Mouse (Mus musculus) NIH3T3 (cell line): Measurements from ENCODE around the gene Tprn.
"Not testable (repeated sequence)": the region's sequence is repeated elsewhere in the genome, so short reads cannot be mapped to it uniquely, and the experiment has no call there.

Source experiments
- DNase-seq: peaks from one replicate; pipeline ENCODE4 v3.0.0-alpha.2; 2012; ENCODE audit warnings: low read depth

The Tprn gene

DNA sequence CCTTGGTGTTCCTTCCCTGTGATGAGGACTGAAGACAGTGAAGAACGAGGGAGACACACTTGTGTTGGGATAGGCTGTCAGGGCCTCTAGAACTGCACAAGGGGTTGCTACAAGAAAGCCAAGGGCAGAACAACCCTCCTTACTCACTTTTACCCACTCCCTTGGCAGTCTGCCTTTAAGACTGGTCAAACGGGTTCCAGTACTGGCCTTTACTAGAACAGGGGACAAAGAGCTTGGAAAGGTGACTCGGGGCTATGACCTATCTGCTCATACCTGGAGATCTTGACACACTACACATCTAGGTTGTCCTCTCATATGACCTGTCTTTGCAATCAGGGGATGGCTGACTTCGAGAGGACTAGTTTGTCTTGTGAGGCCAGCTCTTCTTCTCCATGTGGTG is 24.9 kb upstream of the Tprn start:
- no peak for DNase-seq

DNA sequence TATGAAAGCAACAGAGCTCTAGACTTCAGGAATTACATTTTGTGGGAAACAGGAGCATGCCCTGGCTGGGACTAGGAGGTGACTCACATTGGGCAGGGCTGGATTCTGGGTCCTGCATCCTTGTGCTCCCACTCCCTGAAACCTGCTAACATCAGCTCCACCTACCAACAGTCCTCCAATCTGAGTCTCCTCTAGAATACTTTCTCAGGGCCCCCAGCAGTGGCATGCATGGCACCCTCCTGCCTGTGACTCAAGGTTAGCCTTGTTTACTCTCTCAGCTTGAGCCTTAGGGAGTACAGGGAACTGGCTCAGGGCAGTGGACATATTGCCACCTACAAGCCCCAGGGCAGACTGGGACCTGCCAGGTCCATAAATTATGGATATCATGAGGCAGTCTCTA is 24.3 kb upstream of the Tprn start:
- DNase-seq, result no peak

DNA sequence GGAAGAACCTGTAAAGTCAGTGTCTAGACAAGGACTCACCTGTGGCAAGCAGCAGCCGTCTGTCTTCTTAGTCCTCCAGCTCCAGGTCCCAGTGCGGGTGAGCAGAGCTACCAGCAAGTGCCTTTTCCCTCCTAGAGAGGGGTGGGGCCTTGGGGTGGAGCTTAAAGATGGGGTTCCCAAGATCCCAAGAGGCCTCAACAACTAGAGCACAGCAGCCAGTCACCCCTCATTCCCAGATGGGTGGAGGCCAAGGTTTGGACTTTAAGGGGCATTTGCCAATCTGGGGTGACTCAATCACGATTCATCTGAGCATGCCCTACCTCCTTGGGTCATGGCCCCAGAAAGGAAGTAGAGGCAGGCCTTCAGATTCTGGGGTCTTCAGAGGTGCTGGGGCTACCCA is 22.7 kb upstream of the Tprn start:
- no peak for DNase-seq

DNA sequence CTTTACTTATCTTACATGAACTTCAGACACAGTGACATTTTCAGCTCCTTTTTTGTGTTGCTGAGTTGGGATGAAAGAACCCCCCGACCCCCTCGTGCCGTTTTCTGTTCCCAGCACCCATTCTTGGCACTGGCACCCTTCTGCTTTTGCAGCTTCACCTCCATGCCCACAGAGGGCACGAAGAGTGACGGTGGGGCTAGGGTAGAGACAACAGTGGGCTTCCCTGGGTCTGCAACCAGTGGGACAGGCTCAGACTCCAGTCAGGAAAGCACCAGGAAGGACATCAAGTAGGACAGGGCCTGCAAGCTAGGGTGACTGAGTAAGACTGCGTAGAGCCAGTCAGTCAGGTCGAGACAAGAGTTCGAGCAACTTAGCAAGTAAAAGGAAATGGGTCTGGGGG is 22.1 kb upstream of the Tprn start:
- DNase-seq, result no peak

DNA sequence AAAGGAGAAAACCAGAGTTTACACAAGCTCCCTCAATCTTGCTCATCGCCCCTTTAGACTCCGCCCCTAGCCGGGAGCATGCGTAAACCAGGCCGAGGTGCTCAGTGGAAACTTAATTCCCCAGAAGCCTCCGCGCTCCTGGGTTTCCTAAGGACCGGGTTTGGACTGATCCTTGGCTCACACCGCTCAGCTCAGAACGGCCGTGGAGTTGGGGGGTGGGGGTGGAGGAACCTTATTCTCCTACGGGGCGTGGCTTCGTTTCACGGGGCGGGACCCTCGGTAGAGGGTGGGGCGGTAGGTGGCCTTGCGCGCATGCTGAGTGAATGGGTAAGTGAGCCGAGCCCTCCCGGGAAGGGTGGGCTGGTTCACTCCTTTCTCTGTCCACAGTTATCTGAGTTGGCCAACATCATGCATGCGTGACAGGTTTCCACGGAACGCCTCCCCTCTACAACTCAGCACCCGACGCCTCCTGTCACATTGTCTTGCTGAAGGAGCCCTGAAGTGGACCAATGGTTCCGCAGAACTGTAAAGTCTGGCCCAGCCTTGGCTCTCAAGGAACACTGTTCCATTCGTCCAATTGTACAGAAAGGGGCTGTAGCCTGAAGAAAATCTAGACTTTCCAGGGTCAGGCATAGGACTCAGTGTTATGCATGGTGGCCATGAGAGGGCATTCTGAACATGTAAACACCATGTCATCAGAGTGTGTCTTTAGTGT is 21.5 kb upstream of the Tprn start:
- DNase-seq, result no peak

DNA sequence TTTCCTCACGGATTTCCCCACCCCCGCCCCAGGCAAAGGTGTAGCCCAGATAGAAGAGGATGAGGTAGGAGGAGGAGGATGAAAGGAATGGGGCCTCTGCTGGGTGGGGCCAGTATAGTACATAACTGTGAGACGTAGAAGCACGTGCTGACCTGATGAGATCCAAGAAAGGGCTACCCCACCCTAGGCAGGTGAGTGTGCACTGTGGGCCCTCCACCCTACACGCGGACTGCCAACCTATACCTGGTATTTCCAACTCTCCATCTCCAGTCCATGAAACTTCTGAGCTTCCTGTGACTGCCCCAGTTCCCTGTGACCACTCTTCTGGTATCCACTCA is 21.0 kb upstream of the Tprn start:
- DNase-seq, result no peak

DNA sequence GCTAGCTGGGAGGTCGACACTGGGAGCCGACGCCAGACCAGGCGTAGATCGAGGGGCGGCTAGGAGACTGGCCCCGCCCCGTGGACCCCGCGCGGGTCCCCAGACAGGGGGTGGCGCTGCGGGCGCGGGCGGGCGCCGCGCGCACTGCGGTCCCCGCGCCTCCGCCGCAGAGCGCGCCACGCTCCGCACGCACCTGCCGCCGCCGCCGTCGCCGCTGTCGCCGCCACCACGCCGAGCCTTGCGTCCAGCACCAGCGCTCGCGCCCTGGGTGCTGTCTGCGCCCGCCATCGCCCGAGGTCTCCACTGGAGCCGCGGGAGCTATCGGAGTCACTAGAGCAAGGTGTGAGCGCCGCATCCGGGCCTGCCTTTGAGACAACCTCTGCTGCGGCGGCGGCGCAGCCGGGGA is 20.3 kb upstream of the Tprn start, which contains the start of the genes Rnf208 and Cysrt1:
Rnf208 (plus strand) TSS at position 155 of the 406 bp plus-strand sequence.
Cysrt1 (minus strand) TSS at position 352 of the 406 bp plus-strand sequence.
- no peak for DNase-seq

DNA sequence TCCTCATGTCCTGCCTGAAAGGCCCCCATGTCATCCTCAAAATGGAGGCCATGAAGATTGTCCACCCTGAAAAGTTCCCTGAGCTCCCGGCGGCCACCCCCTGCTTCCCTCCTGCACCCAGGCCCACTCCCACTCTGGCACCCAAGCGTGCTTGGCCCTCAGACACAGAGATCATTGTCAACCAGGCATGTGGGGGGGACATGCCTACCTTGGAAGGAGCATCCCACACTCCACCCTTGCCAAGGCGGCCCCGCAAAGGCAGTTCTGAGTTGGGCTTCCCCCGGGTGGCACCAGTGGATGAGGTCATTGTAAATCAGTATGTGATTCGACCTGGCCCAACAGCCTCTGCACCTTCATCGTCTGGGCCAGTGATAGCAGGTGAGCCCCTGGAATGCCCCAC is 19.1 kb upstream of the Tprn start:
- DNase-seq, result no peak

DNA sequence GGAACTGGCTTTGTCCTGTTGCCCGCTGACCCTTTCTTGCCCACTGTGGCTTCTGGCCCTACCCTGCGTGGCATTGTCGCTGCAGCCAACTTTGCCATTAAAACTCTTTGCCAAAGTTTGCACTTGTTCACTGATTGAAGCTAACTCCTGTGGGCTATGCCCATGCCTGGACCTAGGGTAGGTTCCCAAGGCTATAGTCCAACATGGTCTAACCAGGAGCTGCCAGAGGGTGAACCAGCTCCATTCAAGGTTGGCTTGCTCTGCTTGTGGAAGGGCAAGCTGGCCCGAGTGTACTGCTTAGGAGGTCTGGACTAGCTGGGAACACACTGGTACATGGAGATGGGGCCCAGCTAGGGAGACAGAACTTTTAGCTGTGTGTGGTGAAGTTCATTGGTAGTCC is 18.3 kb upstream of the Tprn start:
- DNase-seq, result no peak

DNA sequence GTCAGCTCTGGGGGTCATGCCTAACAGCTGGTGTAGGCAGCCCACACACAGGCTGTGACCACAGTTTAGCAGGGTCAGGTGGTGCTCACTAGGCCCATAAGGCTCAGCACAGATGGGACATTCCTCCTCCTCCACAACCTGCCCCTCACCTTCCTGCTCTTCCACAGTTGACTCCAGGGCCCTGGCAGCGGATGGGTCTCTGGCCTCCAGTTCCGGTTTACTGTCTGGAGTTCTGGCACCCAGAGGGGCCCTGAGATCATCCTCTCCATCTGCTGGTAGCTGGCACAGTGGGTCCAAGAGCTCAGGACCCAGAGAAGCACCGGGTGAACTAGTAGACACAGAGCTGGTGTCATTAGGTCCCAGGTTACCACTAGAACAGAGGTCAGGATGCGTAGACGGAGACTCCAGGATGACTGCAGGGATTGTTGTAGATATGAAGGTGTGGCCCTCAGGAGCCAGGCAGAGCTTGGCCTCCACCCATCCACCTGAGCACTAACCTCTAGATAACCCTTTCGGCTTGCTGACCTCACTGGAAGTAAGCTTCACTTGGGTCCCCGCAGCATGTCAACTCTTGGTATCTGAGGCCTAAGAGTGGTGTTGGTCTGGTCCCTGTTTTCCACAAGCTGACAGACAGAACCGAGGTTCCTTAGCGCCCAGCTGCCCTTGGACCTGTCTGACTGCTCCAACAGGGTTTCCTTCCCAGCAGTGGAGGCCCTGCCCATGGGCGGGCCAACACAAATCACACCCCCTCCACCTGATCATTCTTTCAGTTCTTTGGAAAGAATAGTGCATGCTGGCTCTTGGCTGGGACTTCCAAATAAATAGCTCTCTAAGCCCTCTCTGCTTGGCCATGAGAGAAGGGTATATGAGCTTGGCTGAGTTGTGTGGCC is 16.0 kb upstream of the Tprn start, which contains the start of gene AL732309.1:
AL732309.1 (minus strand) TSS at position 681 of the 890 bp plus-strand sequence.
- DNase-seq, result no peak

DNA sequence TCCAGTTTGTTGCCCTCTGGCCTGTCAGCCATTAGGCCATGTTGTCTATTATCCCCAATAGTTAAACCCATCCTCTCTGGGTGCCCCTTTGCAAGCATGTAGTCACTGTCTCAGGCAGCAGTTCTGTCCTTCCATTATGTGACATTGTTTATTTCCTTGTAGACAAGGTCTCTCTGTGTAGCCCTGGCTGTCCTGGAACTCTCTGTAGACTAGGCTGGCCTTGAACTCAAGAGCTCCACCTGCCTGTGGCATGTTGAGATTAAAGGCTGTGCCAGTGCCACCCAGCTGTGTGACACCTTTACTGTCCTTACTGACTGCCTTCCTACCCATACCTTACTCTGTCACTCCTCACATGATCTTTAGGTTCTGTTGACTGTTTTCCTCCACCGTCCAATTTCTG is 10.1 kb upstream of the Tprn start:
- DNase-seq, result no peak

DNA sequence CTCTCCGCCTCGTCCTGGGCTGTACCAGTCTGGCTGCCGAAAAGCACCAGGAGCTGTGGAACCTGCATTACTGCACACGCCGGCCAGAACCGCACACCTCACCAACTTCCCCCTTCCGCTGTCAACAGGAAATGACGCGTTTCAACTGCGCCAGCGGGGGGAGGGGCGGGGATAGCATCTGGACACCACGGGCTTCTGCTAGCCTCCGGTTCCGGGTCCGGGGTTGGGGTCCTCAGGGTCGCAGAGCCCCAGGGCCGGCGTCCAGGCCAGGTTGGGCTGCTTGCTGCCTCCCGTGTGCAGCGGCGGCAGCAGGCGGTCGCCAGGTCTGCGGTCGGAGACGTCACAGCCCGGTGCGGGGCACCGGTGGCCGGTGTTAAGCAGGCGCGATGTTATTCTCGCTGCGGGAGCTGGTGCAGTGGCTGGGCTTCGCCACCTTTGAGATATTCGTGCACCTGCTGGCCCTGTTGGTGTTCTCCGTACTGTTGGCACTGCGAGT is 7.1 kb upstream of the Tprn start, which contains the start of gene Tmem203:
Tmem203 (plus strand) TSS at position 156 of the 496 bp plus-strand sequence.
- peak; percentile 94 for DNase-seq

DNA sequence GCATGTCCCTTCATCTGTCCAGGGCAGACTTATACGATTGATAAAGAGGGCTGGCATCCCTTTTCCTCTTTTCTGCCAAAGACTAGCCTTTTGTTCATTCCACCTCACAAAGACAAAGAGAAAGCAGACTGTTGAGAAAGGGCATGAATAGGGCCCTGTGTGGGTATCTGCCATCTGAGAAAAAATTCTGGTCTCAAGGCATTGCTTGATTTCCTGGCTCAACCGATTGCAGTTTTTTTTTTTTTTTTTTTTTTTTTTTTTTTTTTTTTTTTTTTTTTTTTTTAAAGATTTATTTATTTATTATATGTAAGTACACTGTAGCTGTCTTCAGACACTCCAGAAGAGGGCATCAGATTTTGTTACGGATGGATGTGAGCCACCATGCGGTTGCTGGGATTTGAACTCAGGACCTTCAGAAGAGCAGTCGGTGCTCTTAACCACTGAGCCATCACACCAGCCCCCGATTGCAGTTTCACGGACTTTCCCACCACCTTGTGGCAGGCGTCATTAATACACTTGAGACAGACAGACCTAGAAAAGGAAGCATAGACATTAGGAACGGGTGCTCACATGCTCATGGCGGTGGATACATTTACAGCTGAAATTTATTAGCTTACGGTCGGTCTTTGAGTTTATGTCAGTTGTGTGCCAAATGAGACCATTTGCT is 5.8 kb upstream of the Tprn start:
- DNase-seq, result peak; percentile 80

DNA sequence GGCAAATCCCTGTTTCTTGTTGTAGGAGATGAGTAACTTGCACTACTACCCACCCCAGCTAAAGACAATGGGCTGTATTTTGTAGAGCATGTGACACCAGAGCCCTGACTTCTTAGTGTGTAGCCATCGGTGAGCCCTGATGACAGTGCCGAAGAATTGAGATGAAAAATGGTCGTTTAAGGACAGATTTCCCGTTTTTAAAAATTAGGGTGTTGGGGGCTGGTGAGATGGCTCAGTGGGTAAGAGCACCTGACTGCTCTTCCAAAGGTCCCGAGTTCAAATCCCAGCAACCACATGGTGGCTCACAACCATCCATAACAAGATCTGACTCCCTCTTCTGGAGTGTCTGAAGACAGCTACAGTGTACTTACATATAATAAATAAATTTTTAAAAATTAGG is 5.2 kb upstream of the Tprn start:
- DNase-seq, result not testable (repeated sequence)

DNA sequence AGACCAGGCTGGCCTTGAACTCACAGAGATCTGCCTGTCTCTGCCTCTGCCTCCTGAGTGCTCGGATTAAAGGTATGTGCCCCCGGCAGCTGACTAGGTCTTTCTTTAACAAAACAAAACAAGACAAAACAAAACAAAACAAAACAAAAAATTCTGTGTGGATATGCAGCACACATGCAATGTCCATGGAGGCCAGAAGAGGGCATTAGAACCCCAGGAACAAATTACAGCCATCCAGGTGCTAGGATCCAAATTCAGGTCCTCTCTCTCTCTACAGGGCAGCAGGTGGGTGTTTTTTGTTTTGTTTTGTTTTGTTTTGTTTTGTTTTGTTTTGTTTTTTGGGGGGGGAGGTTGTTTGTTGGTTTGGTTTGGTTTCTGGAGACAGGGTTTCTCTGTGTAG is 3.5 kb upstream of the Tprn start:
- DNase-seq, result peak; percentile 47

DNA sequence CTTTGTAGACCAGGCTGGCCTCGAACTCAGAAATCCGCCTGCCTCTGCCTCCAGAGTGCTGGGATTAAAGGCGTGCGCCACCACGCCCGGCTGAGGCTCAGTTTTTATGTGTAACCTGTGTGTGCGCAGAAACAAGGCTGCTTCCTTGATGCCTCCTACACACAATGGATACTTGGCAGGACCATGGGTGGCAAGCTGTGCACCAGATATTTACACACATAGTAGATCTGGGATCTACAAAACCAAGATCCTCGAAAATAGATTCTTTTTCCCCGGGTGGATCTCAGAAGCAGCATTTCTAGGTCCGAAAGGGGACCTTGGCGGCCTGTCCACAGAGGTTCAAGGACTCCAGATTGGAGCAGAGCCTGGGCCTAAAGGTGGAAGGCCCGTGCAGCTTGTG is 548 bp upstream of the Tprn start:
- DNase-seq, result no peak

DNA sequence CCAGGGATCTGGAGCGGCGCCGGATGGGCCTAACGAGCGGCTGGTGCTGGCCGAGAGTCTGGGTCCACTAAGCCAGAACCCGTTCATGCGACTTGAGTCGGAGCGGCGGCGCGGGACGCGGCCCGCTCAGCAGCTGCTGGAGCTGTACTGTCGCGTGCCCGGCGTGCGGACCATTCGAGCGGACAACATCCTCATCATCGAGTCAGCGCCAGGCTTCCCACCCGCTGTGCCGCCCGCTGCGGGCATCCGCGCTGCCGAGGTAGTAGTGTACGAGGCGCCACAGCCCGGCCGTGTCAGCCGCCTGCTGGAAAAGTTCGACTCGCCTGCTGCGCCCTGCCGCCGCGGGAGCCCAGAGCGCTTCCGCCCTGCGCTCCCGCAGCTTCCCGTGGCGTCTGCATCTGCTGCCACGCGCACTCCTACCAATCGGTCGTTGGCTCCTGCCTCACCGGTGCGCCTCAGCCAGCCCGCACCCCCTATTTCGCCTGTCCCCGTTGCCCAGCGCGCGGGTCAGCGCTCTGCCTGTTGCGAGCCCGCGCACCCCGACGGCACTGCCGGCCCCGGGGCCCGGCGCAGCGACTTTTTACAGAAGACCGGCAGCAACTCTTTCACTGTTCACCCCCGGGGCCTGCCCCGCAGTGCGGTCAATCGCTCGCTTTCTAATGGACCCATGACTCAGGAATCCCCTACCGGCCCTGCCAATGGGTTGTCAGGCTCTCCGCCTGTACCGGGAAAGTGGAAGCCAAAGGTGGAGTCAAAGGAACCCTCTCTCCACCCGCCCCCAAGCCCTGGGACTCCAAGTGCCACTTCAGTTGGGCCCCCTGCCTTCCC is 591 bp downstream of the Tprn start:
- DNase-seq, result peak; percentile 50

DNA sequence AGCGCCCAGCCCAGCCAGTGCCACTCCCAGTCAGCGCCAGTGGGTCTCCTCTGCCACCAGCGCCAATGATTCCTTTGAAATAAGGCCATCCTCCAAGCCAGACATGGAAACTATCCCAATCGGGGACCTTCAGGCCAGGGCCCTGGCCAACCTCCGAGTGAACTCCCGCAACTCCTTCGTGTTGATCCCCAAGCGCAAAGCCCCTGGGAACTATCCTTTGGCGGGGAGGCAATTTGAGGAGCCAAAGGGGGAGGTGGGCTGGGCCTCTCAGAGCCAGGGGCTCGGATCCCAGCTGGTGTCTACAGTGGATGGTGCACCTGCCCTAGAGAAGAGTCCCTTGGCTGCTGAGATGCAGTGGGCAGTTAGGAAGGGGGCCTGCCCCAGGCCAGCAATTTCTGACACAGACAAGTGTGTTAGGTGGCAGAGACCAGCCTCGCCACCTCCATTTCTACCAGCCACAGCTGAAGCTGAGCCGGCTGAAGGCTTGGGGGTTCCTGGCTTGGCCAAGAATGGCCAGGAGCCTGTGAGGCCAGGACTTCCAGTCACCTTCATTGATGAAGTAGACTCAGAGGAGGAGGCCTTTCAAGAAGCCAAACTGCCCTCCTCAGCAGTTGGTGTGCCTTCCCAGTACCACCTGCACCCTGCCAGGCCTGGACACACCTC is 1.3 kb downstream of the Tprn start:
- DNase-seq, result no peak

DNA sequence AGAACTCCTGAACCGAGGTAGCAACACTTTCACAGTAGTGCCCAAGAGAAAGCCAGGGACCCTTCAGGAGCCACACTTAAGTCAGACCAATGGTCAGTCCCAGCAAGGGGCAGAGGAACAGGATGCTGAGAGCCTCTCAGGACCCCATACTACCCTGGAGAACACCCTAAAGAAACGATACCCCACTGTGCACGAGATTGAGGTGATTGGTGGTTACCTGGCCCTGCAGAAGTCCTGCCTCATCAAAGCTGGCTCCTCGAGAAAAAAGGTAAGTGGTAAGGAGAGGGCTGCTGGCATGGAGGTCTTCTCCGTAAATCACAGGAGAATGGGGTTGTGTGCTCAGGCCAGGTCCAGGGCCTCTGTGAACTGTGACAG is 1.9 kb downstream of the Tprn start:
- DNase-seq, result no peak

DNA sequence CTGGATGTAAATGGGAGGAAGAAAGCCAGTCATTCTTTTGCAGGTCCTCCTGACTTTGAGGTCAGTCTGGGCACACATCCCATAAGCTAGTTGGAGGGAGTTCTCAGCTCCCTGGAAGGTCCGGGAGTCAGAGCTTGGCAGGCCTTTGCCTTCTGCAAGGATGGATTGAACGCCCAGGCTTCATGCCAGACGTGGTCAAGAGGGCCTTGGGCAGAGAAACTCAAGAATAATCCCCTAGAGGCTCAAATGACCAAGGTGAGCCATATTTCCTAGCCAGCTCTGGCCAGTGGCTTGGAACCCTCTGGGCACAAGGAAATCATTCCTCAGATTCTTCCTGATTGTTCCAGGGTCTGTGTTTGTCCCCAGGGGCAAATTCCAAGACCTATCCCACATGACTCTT is 2.4 kb downstream of the Tprn start:
- DNase-seq, result peak; percentile 80
